Mouse (Mus musculus): ENCODE measurements around the gene Tpm1. TPM values are rescaled to one million over a fixed set of nuclear protein-coding genes. Genes with fewer than 3 reads are reported as not detected.

Tpm1 gene
- total RNA-seq, 2 experiments from 2014 or later, result 194 to 199 TPM

GRCm38 (mm10) chr9:66988888-66989414, 60.3 kb downstream of the Tpm1 start:
- no peak for DNase-seq (ENCODE audit: low spot score in 2 of 2)

- DNase-seq (ENCODE audit: low spot score in 2 of 2), result no peak
Observed at GRCm38 (mm10) chr9:66988198-66988887, 60.9 kb downstream of the Tpm1 start.

GRCm38 (mm10) chr9:66985377-66985776, 63.8 kb downstream of the Tpm1 start:
- no peak for DNase-seq (ENCODE audit: low spot score in 2 of 2)

GRCm38 (mm10) chr9:66982085-66982484, 67.1 kb downstream of the Tpm1 start:
- no peak for DNase-seq (ENCODE audit: low spot score in 2 of 2)

GRCm38 (mm10) chr9:66980458-66980857, 68.7 kb downstream of the Tpm1 start:
- peak in 1 of 2 experiments; percentile 74 for DNase-seq (ENCODE audit: low spot score in 2 of 2)

- DNase-seq (ENCODE audit: low spot score in 2 of 2), result no peak
Observed at GRCm38 (mm10) chr9:66978468-66978867, 70.7 kb downstream of the Tpm1 start.

GRCm38 (mm10) chr9:66977982-66978381, 71.2 kb downstream of the Tpm1 start:
- DNase-seq (ENCODE audit: low spot score in 2 of 2), result peak in 1 of 2 experiments; percentile 27

- DNase-seq (ENCODE audit: low spot score in 2 of 2), result no peak
Observed at GRCm38 (mm10) chr9:66977121-66977520, 72.1 kb downstream of the Tpm1 start.

- DNase-seq (ENCODE audit: low spot score in 2 of 2), result peak; percentile 92 to 96
Observed at GRCm38 (mm10) chr9:66975239-66975645, 74.0 kb downstream of the Tpm1 start, which contains the start of gene Lactb. TSS of gene Lactb (minus strand) at chr9:66975484.

GRCm38 (mm10) chr9:66974721-66975225, 74.4 kb downstream of the Tpm1 start:
- DNase-seq (ENCODE audit: low spot score in 2 of 2), result peak; percentile 37 to 51

Other genes with a start within 250 kb of the Tpm1 start
- gene Aph1c, start 214.7 kb downstream of the Tpm1 start, total RNA-seq (2021), result 10 to 100 TPM in 1 of 2 experiments, 1 to 10 TPM in 1; 9.0 to 10.6 TPM
- 10 to 100 TPM; 53.6 to 57.1 TPM for gene Rab8b, start 129.7 kb downstream of the Tpm1 start, total RNA-seq (2021)
- gene Rps27l, start 103.3 kb downstream of the Tpm1 start, total RNA-seq (2021), result 10 to 100 TPM; 35.9 to 39.4 TPM
- 10 to 100 TPM; 14.8 to 16.6 TPM for gene Lactb, start 73.9 kb downstream of the Tpm1 start, total RNA-seq (2021)